Mouse (Mus musculus) intestine, postnatal 0 days (tissue): ENCODE measurements at regions not wholly inside any gene's neighbourhood (a gene's known extent, or its start where the extent isn't known, plus 50 kb on each side); places are given as distances from the start of the nearest gene placed in this dataset.
A peak's percentile ranks its signal among the peaks of the same experiment; 100 is the strongest.

Experiments used
- ATAC-seq: fragments of 200-750 bp; cut with Nextera tagmentation; 2 replicates; pipeline ENCODE4 v1.8.0; 2017; ENCODE audit warnings: mild to moderate bottlenecking, moderate TSS enrichment, moderate library complexity
- H3K27ac ChIP-seq: fragments of 300-500 bp; sonication (generic); 2 replicates; pipeline ENCODE4 v1.5.1; 2014; ENCODE audit warnings: mild to moderate bottlenecking, low read depth, low read length, moderate library complexity
- H3K27me3 ChIP-seq: fragments of 300-500 bp; sonication (generic); replicated peaks from 2 replicates; pipeline ENCODE4 v1.6.1; 2014; ENCODE audit warnings: low read length, mixed read lengths; ENCODE audit not compliant: control insufficient read depth, insufficient read depth
- H3K36me3 ChIP-seq: fragments of 300-500 bp; sonication (generic); 2 replicates; pipeline ENCODE4 v1.6.1; 2014; ENCODE audit warnings: mild to moderate bottlenecking, moderate library complexity; ENCODE audit not compliant: control insufficient read depth, insufficient read depth
- H3K4me1 ChIP-seq: fragments of 300-500 bp; sonication (generic); replicated peaks from 2 replicates; pipeline ENCODE4 v1.6.1; 2014; ENCODE audit warnings: antibody characterized with exemption, low read length, mixed read lengths; ENCODE audit not compliant: control insufficient read depth, insufficient read depth
- H3K4me2 ChIP-seq: fragments of 300-500 bp; sonication (generic); replicated peaks from 2 replicates; pipeline ENCODE4 v1.6.1; 2014; ENCODE audit warnings: low read depth, mild to moderate bottlenecking, moderate library complexity
- H3K4me3 ChIP-seq: fragments of 300-500 bp; sonication (generic); 2 replicates; pipeline ENCODE4 v1.5.1; 2014; ENCODE audit warnings: low read depth, low read length
- H3K9ac ChIP-seq: fragments of 300-500 bp; sonication (generic); 2 replicates; pipeline ENCODE4 v1.6.1; 2014; ENCODE audit warnings: mild to moderate bottlenecking, low read depth, low read length
- H3K9me3 ChIP-seq: fragments of 300-500 bp; sonication (generic); 2 replicates; pipeline ENCODE4 v1.6.1; 2016; ENCODE audit warnings: mixed run types; ENCODE audit not compliant: control insufficient read depth
- CTCF ChIP-seq: sonication (generic); IDR thresholded peaks from 2 replicates; pipeline ENCODE4 v1.5.1; 2016; ENCODE audit warnings: low read depth, mild to moderate bottlenecking, control low read depth, antibody characterized with exemption, moderate library complexity
- WGBS: fragments of 180-500 bp; shearing (Covaris S2); extraction: QIAGEN DNeasy Blood & Tissue Kit; methylation state at CpG from one replicate; pipeline ENCODE4 v1.1.7; 2014; 5-methylcytosine and 5-hydroxymethylcytosine counted together

DNA sequence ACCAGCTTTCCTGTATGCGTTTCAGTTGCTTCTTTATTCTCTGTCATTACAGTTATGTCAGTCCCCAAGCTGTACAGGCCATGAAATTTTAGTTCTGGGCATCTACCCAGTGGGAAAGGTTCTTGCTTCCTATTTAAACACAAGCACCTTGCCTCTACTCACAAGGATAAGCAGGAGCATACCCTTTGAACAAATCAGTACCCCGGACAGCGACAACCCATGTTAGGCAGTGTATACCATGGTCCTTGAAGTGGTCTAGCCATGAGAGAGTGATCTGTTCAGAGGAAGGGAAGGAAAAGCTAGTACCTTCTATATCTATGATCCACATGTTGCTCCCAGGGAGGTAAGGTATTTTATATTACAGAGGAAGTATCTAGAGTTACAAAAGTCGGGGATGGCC, 167.7 kb downstream of the Plekhb2 start:
- no peak overlapping the region for H3K4me3 ChIP-seq
- H3K9ac ChIP-seq, result no peak overlapping the region
- H3K36me3 ChIP-seq, result no peaks in the 10 kb centered on the region
- no peak overlapping the region for H3K27ac ChIP-seq
- H3K4me1 ChIP-seq, result no peaks in the 10 kb centered on the region
- no peaks in the 10 kb centered on the region for H3K27me3 ChIP-seq
- no peaks in the 10 kb centered on the region for H3K9me3 ChIP-seq
- no peak overlapping the region for H3K4me2 ChIP-seq
- 58% methylated on average over 4 of the region's 4 CpGs for WGBS
- no peak for ATAC-seq
- no peak for TF ChIP-seq CTCF

DNA sequence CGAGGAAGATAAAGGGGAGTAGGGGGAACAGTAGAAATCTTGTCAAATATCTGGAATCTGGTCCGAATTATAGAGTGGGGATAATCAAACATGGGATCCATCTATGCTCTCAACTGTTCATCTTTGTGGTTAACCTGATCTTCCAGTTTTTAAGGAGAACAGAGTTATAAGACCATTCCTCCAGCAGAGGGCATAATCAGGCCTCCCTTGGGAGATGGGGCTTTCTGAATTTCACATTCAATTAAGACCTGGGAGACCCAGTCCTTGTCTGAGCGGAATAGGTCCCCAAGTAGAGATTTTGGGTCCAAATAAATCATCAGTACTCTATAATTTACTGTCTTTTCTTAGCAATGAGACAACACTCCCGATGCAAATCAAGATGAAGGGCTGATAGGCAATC, 182.8 kb downstream of the Plekhb2 start:
- 52% methylated on average over 4 of the region's 4 CpGs for WGBS
- Histone ChIP-seq H3K27ac (no peak overlapping the region), H3K9ac (no peak overlapping the region), H3K27me3 (no peaks in the 10 kb centered on the region), H3K4me3 (no peak overlapping the region), H3K4me1 (no peaks in the 10 kb centered on the region), H3K36me3 (no peaks in the 10 kb centered on the region), H3K9me3 (no peaks in the 10 kb centered on the region), H3K4me2 (no peak overlapping the region)
- TF ChIP-seq CTCF, result peak; percentile 56
- ATAC-seq, result no peak

DNA sequence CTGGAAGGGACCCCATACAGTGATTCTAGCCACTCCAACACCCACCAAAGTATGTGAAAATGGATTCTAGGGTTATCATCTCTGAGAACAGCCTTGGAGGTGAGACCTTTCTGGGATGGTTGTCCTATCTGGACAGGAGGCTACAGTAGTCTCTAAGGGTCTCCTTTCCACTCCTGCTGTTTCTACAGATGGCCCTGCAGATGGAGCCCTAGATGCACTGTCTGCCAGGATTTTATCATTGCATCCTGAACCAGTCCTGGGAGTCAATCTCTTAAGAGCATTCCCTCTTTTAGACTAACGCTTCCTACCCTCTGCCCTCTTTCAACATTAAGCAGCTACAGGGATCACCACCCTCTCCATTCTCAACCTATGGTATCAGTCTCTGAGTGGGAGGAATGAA, 223.0 kb downstream of the Plekhb2 start:
- ATAC-seq, result no peak
- Histone ChIP-seq H3K9ac (no peak overlapping the region), H3K9me3 (no peaks in the 10 kb centered on the region), H3K4me2 (no peak overlapping the region), H3K36me3 (no peaks in the 10 kb centered on the region), H3K27ac (no peak overlapping the region), H3K27me3 (no peaks in the 10 kb centered on the region), H3K4me3 (no peak overlapping the region), H3K4me1 (no peaks in the 10 kb centered on the region)
- peak; percentile 26; the same call in 1 of the 2 replicates for TF ChIP-seq CTCF
- WGBS, result 69% methylated on average over 1 of the region's 1 CpGs

DNA sequence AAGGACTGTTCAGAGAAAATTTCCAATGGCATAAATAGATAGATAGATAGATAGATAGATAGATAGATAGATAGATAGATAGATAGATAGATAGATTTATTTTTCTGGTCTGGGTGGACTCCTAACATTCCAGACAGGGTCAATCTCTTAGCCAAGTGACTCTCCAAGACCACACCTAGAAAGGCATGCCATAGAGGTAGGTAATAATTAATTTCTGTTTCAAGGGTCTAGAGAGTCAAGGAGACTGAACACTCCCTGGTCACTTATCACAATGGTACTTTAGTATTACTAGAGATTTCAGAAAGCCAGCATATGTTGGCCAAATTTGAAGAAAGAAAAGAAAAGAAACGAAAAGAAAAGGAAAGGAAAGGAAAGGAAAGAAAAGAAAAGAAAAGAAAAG, 245.1 kb downstream of the Plekhb2 start:
- TF ChIP-seq CTCF, result no peak

DNA sequence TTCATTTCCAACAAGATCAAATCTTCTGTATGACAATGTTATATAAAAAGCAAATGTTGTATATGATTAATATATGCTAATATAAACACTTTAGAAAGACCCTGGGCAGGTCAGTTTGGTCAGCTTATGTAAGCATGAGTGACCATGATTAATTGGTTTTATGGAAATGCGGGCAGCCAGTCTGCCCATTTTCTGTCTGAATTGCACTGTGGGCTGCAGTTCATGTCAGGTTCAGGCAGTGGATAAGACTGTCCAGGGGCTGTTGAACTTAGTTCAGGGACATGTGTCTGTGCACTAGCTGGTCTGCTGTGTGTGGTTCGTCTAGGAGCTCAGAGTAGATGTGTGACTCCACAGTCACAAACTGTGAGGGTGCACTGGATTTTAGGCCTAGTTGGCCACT, 246.0 kb downstream of the Plekhb2 start:
- Histone ChIP-seq H3K27ac (no peak overlapping the region), H3K4me2 (no peak overlapping the region), H3K4me1 (no peaks in the 10 kb centered on the region), H3K9ac (no peak overlapping the region), H3K9me3 (no peaks in the 10 kb centered on the region), H3K36me3 (no peaks in the 10 kb centered on the region), H3K4me3 (no peak overlapping the region), H3K27me3 (no peaks in the 10 kb centered on the region)
- TF ChIP-seq CTCF, result no peak
- 74% methylated on average over 2 of the region's 2 CpGs for WGBS
- no peak for ATAC-seq

More for the DNA sequence above, 245.1 kb downstream of the Plekhb2 start:
- Histone ChIP-seq H3K27me3 (no peaks in the 10 kb centered on the region), H3K4me3 (no peak overlapping the region), H3K36me3 (no peaks in the 10 kb centered on the region), H3K4me2 (no peak overlapping the region), H3K27ac (no peak overlapping the region), H3K9ac (no peak overlapping the region), H3K9me3 (no peaks in the 10 kb centered on the region), H3K4me1 (no peaks in the 10 kb centered on the region)
- ATAC-seq, result no peak
- 39% methylated on average over 1 of the region's 1 CpGs for WGBS

DNA sequence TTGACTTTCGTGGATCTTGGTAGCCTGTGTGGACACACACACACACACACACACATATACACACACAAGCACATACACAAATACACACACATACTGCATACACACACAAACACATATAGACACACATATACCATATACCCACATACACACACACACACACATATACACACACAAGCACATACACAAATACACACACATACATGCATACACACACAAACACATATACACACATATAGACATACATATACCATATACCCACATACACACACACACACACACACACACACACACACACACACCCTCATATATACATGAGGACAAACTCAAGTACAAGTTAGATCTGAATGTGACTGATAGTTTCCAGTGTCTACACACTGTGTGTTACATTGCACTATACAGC, 256.9 kb downstream of the Plekhb2 start:
- Histone ChIP-seq H3K27ac (no peak overlapping the region), H3K36me3 (no peaks in the 10 kb centered on the region), H3K27me3 (no peaks in the 10 kb centered on the region), H3K9me3 (no peaks in the 10 kb centered on the region), H3K9ac (no peak overlapping the region), H3K4me2 (no peak overlapping the region), H3K4me1 (no peaks in the 10 kb centered on the region), H3K4me3 (no peak overlapping the region)
- no peak; the same call in 1 of the 2 replicates for ATAC-seq
- WGBS, result 88% methylated on average over 1 of the region's 1 CpGs
- no peak for TF ChIP-seq CTCF

DNA sequence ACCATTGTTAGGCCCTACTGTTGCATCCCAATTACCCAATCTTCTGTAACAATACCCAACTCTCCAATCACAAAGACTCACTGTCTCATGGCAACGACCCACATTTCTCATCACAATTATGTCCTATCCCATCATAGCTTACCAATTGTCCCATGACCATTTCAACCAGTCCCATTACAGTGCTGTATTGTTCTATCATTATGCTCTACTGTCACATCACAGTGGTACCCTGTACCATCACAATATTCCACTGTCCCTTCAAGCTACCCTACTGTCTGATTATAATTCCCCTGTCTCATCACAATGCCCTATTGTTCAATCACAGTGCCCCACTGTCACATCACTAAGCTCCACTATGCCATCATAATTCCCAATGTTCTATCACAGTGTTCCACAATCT, 260.0 kb downstream of the Plekhb2 start:
- H3K27me3 ChIP-seq, result no peaks in the 10 kb centered on the region
- H3K9me3 ChIP-seq, result no peaks in the 10 kb centered on the region
- TF ChIP-seq CTCF, result no peak
- 30% methylated on average over 1 of the region's 1 CpGs for WGBS
- no peak overlapping the region for H3K4me2 ChIP-seq
- no peaks in the 10 kb centered on the region for H3K4me1 ChIP-seq
- no peak overlapping the region for H3K4me3 ChIP-seq
- no peak for ATAC-seq
- H3K9ac ChIP-seq, result no peak overlapping the region
- no peaks in the 10 kb centered on the region for H3K36me3 ChIP-seq
- no peak overlapping the region for H3K27ac ChIP-seq
